Mouse (Mus musculus) left cerebral cortex, adult 8-10 months (tissue): ENCODE measurements at regions not wholly inside any gene's neighbourhood (a gene's known extent, or its start where the extent isn't known, plus 50 kb on each side); places are given as distances from the start of the nearest gene placed in this dataset.
A peak's percentile ranks its signal among the peaks of the same experiment; 100 is the strongest.

Experiments
- DNase-seq, 2 experiments: peaks; one replicate each; pipeline ENCODE4 v3.0.0; 2022; ENCODE audit warnings: low spot score in 2 of 2

DNA sequence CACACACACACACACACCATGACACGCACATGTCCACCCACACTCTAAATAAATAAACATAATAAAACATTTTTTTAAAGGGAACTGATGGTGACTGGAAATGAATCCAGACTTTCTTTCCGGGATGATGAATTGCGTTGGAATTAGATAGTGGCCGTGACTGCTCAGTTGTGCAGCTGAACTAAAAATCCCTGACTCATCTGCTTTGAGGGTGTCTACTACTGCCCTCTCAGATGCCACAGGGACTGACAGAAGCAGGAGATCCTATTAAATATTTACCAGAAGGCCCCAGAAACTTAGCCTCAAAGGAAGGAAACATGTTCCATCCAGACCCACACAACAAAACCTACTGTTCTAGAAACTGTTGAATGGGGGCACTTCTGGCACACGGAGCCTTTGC is 65.7 kb downstream of the Polr2m start:
- DNase-seq: no peak

DNA sequence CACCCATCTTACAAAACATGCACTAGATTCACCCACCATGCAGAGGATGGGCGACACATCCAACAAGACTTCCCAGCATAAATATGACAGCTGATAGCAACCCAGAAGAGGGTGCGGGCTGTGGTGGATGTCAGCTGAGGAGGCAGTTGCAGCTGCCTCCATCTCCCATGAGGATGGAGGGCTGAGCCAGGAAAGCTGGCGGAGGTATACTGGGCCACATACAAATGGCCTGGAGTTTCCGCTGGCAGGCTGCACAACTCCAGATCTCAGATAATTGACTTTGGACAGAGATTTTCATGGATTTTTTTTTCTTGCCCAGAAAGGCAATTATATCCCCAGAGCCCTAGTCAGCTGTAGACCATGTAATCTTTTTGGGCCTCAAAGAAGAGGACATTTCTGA is 67.2 kb downstream of the Polr2m start:
- DNase-seq: no peak

DNA sequence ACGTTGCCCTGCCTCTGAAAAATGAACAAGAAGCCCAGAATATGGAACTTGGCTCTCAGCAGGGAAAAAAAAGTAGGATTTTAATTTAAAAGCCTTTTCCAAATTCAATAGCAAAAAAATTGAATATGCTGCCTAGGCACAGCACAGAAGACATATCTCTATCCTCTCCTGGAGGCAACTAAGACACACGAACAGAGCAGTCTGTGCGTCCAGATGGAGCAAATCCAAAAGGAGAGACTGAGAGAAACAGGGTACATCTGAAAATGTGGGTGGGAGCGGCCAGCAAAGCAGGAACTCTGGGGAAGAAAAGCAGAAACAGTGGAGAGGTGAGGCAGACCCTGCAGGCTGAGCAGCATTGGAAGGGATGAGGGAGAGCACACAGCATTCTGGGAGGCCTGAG is 68.5 kb downstream of the Polr2m start:
- no peak for DNase-seq

DNA sequence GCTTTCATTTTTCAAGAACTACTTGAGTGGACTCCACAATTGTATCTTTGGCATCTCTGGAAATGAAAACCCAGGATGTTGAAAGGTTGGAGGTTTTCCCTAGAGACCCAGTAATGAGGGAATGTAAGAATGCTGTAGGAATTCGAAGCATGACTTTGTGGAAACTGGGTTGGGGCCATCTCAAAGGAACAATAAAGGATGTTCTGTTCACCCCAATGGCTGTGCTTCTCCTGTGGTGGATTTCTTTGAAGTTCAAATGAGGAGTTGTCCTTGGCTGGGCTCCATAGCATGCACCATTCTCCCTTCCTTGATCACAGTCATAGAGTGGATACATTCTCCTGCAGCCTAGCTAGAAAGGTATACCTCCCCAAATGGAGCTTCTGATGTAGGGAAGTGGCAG is 74.6 kb downstream of the Polr2m start:
- DNase-seq: no peak

DNA sequence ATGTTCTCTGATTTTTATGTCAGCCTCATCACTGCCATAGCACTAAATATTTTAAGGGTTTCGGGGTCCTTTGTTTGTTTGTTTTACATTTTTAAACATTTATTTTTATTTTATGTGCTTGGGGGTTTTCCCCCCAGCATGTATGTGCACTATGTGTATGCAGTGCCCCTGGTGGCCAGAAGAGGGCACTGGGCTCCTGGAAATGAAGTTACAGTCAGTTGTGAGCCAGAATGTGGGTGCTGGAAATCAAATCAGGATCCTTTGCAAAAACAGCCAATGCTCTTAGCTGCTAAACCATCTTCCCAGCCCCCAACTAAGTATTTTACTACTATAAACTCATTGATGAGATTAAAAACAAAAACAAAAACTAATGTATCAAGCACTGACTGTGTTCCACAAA is 75.8 kb downstream of the Polr2m start:
- DNase-seq: no peak

DNA sequence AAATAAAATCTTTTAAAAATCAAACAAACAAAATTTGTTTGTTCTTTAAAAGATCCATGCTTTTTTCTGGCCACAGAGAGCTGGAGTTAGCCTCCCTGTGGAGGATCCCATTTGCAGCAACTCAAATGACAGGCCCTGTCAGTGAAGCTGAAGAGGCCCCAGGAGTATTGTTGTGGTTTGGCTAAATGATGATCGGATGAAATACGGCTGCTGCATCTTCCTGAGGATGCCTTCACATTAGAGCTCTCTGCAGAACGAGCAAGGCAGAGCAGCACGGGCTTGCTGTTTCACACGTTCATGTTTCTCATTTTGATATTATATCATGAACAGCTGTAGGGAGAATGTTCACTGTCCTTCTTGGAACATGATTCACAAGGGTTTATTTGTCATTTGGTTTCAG is 76.8 kb downstream of the Polr2m start:
- DNase-seq: no peak

DNA sequence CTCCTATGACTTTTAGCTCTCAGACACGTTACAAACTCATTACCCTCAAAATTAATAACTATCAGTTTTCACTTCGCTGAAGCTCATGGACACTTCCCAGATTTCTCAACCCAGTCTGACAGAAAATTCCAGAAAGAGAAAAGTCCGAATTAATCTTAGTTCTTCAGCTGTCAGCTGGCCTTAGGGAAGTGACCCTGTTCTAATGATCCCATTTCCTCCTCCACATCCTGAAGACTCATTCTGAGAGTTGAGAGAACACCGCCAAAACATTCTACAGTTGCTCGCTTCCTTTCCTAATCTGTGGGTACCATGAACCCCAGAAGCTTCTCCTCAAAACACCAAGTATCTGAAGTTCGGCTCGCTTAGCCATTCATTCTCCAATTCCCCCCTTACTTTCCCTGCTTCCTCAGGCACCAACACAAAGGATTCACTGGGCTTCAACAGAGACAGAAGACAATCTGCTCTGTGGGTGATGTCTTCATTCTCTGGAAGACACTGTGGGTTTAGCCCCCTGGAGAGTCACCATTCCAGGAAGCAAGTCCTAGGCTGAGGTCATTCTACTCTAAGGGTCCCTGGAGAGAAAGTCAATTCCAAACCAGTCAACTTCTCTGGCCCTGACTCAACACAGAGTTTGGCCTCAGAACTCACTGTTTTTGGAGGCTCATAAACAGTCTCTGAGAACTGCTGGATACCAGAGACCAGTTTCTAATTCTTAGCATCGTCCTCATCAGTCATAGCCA is 81.2 kb downstream of the Polr2m start:
- no peak for DNase-seq

DNA sequence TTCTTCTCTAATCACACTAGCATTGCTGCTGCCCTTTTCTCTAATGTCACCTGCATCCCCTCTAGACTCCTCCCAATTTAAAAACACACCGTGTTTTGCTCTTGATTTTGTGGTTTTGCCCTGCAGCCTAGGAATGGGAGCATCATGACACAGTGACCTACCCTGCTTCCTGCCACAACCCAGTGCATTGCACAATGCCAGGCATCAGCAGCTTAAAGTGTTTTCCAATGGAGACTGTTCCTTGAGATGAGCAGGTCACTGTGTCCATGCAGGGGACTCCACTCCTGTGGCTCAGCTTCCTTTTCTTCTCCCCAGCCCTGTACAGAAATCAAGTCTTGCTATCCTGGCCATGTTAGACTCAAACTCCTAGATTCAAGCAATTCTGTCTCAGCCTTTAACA is 84.1 kb downstream of the Polr2m start:
- no peak for DNase-seq

DNA sequence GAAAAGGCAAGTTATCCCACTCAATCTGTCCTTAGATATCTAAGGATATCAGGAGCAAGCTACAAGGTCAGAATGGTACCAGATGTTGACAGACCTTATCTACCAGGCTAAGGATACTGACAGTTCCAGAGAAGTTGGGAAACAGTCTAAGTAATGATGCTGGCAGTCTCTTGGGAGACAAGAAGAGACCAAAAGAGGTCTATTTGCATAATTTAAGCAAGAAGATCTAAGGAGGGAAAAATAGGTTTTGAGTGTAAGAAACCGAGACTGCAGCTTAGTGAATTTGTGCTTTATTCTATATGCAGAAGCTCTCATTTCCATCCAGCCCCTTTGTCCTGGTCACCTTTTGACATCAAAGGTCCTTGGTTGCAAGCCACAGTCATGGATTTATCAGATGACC is 86.4 kb downstream of the Polr2m start:
- DNase-seq: no peak

DNA sequence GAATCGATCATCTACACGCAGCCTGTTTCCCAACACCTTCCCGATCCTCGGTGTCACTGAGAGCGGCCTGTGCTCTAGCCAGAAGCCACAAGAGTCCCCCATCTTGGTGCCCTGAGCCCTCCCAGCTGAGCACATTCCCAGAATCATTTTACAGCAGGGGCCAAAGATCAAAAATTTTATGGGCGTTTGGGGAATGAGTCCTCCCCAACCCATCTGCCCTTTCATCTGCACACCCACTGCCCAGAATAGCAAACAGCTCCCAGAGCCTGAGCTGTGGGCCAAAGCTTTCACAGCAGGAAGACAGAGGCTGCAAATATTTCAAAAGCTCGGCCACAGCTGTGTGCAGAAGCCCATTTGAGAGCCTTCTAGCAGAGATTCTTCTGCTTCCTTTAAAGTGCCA is 89.0 kb downstream of the Polr2m start:
- no peak for DNase-seq

DNA sequence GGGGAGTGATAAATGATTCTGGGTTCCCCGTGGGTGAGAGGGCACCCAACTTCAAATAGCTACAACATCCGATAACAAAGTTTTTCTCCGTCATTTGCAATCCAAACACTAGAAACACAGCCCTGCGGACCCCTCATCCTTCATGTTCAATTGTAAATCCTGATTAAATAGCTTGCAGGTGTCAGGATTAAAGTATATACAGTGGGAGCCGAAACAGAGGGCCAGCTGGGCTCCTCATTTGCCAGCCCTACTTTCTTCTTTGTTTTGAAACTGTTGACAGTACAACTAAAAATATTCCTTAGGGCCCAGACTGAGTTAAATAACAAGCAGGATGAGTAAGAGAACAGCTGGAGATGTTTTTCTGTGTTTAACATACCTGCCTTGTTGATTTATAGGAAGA is 95.5 kb downstream of the Polr2m start:
- DNase-seq: no peak

DNA sequence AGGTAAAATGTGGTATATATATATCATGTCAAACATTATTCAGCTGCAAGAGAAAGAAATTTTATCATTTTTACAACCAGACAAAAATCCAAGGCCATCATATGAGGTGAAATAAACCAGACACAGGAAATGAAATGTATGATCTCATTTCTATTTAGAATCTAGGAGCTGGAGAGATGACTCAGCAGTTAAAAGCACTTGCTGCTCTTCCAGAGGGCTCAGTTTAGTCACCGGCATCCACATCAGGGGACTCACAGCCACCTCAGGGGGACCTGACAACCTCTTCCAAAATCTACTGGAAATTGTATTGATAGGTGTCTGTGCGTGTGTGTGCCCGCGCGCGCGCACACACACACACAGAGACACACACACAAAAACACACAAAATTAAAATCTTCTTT is 98.3 kb downstream of the Polr2m start:
- no peak for DNase-seq

DNA sequence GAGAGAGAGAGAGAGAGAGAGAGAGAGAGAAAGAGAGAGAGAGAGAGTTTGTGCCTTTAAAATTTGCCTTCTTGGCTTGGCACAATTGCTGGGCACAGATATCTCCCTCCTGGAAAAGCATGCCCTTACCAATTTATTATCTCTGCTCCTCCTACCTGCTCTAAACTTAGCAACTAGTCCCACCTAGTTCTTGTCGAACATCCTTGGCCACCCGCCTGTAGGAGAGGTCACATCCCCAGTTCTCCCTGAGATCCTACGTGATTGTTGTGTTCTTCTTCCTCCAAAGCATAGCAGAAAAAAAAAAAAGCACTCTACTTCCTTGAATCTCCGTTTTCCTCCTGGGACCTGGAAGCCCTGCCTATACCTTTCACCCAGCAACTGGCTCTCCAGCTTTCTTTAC is 101.8 kb downstream of the Polr2m start:
- DNase-seq: no peak

DNA sequence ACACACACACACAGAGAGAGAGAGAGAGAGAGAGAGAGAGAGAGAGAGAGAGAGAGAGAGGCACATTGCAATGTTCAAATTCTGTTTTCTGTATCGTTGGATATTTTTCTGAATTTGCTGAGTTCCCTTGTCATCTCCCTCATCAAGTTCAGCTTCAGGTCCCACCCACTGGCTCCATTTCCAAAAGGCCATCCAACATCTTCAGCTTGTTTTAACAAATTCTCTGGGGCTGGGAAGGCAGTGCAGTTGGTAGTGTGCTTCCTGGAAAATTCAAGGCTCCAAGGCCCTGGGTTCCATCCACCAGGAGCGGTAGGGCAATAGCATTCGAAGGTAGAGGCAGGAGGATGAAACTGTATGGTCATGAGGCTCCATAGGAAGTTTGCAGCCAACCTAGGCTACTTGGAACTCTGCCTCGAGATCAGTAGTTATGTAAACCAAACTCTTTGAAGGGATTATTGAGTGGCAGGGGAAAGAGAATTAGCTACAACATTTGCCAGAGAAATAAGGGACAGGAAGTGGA is 105.9 kb downstream of the Polr2m start:
- no peak for DNase-seq

DNA sequence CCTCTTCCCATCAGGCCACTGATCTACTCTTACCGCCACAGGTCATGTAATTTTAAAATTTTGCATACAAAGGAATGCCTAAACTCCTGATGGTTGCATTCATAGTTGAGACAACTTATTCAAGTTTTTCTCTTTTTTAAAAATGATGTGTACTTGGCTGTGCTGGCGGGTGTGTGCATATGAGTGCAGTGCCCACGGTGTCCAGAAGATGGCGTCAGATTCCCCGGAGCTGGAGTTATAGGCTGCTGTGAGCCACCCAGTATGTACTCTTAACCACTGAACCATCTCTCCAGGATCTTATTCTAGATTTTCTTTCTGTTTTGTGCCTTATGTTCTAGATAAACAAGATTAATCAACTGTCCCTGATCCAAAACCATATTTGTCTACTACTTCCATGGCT is 116.0 kb downstream of the Polr2m start:
- no peak for DNase-seq

DNA sequence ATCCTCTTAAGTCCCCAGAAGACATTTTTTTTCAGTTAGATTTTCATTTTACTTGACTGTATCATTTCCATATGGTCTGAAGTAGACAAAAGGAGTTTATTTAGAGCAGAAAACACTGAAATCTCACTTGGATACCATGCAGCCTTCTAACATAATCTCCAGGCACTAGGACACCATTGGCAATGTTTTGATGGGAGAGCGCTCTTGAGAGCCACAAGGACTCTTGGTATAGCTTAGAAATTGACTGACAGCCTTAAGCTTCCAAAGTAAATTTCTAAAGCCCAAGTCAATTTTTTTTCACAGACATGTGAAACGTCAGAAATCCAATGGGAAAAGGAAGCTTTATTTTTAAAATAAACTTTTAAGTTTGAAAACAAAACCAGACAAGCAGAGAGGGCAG is 116.5 kb downstream of the Polr2m start:
- DNase-seq: no peak

DNA sequence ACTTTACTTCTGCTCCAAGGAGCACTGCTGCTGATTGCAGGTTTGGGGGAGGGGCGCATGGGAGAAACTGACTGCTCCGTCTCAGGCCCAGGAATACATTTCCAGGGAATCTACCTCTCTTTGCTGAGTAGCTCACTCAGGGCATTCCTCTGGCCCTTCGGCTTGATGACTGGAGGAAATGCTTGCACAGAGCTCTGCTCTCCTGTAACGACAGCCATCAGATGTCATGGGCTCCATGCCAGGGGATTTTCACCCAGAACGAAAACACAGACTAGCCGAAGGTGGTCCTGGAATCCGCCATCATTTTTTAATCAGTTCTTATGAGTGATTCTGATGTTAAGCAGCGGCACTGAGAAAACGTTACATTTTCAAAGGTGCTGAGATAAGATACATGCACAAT is 119.2 kb downstream of the Polr2m start:
- DNase-seq: no peak

DNA sequence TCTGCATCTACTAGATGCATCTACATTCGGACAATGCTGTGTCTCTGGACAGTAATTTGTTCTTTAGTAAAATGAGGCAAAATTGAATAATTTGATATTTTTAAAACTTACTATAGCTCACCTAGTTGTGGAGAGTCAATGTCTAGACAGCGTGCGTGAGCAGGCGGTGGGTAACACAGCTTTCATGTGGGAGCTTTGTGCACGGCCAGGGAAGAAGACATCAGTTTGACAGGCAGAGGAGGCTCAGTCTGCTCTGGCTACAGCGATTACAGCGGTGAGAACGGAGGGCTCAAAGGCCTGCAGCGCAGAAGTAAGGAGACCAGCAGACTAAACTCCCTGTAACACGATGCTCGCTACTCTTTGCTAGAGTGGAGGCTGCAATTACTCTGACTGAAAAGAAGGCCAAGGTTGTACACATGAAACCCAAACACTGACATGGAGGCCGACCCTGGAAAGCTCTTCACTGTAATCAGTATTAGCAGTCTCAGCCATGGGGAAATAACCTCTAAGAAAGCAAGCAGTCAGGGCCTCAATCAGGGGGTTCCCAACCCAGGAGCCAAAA is 120.5 kb downstream of the Polr2m start:
- DNase-seq: no peak

DNA sequence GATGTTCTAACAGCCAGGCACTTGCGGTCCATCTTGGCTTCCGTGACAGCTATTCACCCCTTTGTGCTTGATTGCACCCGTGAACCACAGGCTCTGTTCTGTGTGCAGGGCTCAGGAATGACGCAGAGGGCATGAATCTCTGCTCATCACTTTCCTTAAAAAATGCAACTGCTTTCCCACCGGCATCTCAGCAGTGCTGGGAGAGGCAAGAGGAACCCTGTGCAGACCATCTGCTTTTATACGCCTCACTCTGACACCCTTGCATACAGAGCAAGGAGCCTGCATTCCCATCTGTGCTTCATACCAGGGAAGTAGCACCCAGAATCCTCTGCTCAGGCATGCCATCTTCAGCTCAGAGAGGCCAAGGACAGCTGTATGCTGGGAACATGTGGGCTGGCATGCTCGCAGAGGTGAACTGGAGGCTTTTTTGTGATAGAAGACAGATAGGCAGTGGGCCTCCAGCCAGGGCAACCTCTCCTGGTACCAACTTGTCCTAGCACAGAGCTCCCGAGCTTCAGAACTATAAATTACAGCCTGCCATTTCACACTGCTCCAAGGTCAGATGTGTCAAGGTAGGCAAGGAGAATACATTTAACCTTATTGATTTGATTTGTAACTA is 121.6 kb downstream of the Polr2m start:
- DNase-seq: peak in 1 of 2 experiments; percentile 22

DNA sequence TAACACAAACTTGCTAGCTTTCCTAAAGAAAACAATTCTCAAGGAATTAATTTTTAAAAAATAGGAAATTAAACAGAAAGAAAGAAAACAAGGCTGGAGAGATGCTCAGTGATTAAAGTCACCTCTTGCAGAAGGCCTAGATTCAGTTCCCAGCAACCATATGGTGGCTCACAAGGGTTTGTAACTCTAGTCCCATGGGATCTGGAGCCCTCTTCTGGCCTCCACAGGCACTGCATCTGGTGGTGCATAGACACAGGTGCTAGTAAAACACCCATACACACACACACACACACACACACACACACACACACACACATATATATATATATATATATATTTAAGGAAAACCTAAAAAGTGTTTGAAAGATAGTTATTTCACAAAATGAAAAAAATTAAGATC is 123.3 kb downstream of the Polr2m start:
- DNase-seq: no peak

DNA sequence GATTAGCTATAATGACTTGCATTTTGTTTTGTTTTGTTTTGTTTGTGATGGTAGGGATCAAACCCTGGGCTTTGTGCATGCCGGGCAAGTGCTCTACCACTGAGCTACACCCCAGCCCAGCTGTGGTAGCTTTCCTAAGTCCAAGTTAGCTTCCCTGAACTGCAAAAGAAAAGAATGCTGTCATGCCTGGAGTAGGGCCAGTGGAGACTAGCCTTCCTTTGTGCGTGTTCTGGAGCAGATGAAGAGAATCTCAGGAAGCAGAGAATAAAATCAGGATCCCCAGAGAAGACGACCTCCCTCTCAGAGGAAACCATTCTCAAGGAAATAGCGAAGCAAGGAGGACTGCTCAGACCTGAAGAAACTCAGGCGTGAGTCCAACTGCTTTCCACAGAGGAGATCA is 123.8 kb downstream of the Polr2m start:
- DNase-seq: no peak

DNA sequence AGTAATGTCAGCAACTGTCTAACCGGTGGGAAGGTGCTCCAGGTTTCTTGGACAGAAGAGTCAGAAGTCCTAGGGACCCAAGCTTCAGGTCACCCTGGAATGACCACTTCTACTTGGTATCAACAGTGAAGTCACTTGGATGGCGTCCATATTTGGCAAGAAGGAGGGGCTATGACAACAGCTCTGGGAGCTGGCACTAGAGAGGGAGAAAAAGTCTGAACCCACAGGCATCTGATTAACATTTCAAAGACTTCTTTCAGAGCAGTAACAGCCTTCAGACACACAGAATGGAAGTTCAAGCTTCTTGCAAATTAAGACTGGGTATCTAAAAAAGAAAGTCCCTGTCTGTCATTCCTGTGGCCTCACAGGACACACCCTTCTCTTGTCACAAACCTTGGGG is 124.4 kb downstream of the Polr2m start:
- DNase-seq: no peak

DNA sequence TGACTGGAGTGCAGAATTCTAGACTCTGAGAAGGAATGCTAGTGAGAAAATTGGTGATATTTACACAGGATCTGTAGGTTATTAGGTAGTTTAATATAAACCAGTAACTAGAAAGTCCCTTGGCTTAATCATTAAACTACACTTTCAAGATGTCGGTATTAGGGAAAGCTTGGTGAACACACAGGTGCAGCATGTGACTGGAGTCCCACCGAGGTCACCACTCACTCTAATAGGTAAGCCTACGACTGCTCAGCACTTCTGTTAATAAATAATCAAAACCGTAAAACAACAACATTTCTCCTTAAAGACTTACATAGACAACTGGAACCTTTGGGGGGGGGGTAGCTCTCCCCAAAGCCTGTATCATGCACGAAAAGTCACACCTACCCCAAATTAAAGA is 125.1 kb downstream of the Polr2m start:
- no peak for DNase-seq
